Mouse (Mus musculus): Measurements from ENCODE around the gene Ss18l1.

DNA sequence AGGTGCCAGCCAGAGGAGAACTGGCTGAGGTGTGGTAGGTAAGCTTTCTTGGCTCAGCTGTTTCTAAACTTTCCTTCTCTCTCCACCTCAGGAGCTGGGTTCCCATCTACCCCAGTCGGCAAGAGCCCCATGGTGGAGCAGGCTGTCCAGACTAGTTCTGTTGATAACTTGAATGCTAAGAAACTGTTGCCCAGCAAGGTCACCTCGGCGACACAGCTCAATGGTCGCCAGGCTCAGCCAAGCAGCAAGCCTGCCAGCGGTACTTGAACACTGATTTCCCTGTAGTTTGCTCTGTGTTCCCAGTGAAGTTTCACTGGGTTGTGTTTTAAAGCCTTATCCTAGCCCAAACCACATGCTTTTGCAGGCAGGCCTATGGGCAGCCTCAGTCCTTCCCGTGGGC, 11.0 kb upstream of the Ss18l1 start:
- no peak for TF ChIP-seq CTCF (conservative IDR thresholded peaks at IDR 0.05 in 1 of 2, IDR thresholded peaks at IDR 0.05 in 1 of 2; ENCODE audit: low read depth in 2 of 2, low read length in 2 of 2)
- no peak for TF ChIP-seq POLR2AphosphoS2 (IDR thresholded peaks at IDR 0.05; ENCODE audit: low read depth, low read length)
